Mouse (Mus musculus): ENCODE results near the gene Tnnt3. TPM values are rescaled to one million over a fixed set of nuclear protein-coding genes. Genes with fewer than 3 reads are reported as not detected.
A peak's percentile ranks its signal among the peaks of the same experiment; 100 is the strongest.

The Tnnt3 gene
- polyA plus RNA-seq, 1 experiment from 2014 or later: 31.5 TPM

DNA sequence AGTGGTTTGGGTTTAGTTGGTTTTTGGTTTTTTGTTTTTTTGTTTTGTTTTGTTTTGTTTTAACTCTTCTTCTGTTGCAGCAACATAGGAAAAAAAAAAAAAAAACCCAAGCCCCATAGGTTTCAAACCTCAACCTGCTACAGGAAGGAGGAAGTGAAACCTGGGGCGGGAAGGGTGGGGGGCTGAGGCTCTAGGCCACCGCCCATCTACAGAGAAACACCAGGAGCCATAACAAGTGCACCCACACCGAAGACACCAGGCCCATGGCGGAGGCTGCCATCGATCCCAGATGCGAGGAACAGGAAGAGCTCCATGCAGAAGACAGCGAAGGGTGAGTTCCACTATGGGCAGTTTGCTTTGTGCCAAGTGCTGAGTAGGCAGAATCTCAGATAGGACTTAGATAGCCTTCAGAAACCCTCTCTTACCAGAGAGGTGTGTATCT, 38.0 kb upstream of the Tnnt3 start, which contains the start of gene Lsp1:
Gene Lsp1 (plus strand): TSS at position 174 of the 442 bp plus-strand sequence.
- no peak within 1 kb of the TSS for H3K4me2 ChIP-seq (ENCODE audit: low read depth, low read length)
- peak within 1 kb of the TSS; percentile 41 for H3K4me3 ChIP-seq (ENCODE audit: low read depth, low read length)
- H3K4me1 ChIP-seq (ENCODE audit: control insufficient read depth, low read depth, low read length): no peaks in the 10 kb centered on the region; the same call in 1 of the 2 replicates
- H3K36me3 ChIP-seq (ENCODE audit: control insufficient read depth, insufficient read depth): no peaks in the 10 kb centered on the region
- 44% methylated on average over 7 of the region's 7 CpGs for WGBS (ENCODE audit: insufficient replicate concordance)
- no peaks in the 10 kb centered on the region for H3K9me3 ChIP-seq (replicated peaks; ENCODE audit: control insufficient read depth, low read length)
- no peak for ATAC-seq (ENCODE audit: low read depth)
- no peaks in the 10 kb centered on the region for H3K27me3 ChIP-seq (ENCODE audit: control insufficient read depth, insufficient read depth, low read depth, low read length)
- peak within 1 kb of the TSS; percentile 9 for H3K27ac ChIP-seq (ENCODE audit: low read length)
- no peak within 1 kb of the TSS for H3K9ac ChIP-seq (ENCODE audit: low read depth, low read length)

DNA sequence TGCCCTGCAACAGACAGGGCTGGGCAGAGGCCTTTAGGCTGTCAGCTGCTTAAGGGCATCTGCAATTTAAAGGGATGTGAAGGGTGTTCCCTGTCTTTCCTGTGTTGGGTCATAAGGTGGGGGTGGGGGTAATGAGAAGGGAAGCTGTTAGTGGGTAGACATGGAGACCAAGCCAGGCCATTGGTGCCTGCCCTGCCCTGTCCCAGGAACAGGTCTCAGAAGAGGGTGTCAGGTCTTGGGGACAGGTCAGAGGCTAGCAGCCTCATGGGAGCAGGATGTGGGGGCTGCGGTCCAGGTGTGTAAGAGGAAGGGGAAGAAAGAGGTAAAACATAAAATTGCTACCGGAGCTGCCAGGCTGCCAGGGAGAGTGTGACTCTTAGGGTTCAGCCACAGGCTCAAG, 37.2 kb upstream of the Tnnt3 start:
- Histone ChIP-seq H3K4me1 (ENCODE audit: control insufficient read depth, low read depth, low read length) (no peaks in the 10 kb centered on the region; the same call in 1 of the 2 replicates), H3K27ac (ENCODE audit: low read length) (no peak overlapping the region; the same call in 1 of the 2 replicates), H3K9ac (ENCODE audit: low read depth, low read length) (no peak overlapping the region), H3K9me3 (replicated peaks; ENCODE audit: control insufficient read depth, low read length) (no peaks in the 10 kb centered on the region), H3K4me2 (ENCODE audit: low read depth, low read length) (no peak overlapping the region), H3K27me3 (ENCODE audit: control insufficient read depth, insufficient read depth, low read depth, low read length) (no peaks in the 10 kb centered on the region), H3K4me3 (ENCODE audit: low read depth, low read length) (peak overlapping the region; percentile 41), H3K36me3 (ENCODE audit: control insufficient read depth, insufficient read depth) (no peaks in the 10 kb centered on the region)
- 51% methylated on average over 2 of the region's 2 CpGs for WGBS (ENCODE audit: insufficient replicate concordance)
- ATAC-seq (ENCODE audit: low read depth): peak; percentile 31

- H3K27ac ChIP-seq (ENCODE audit: low read length): no peak overlapping the region
- no peak overlapping the region; the same call in 1 of the 2 replicates for H3K4me2 ChIP-seq (ENCODE audit: low read depth, low read length)
- no peak overlapping the region for H3K9ac ChIP-seq (ENCODE audit: low read depth, low read length)
- WGBS (ENCODE audit: insufficient replicate concordance): 58% methylated on average over 6 of the region's 6 CpGs
- H3K4me1 ChIP-seq (ENCODE audit: control insufficient read depth, low read depth, low read length): no peaks in the 10 kb centered on the region; the same call in 1 of the 2 replicates
- no peaks in the 10 kb centered on the region for H3K27me3 ChIP-seq (ENCODE audit: control insufficient read depth, insufficient read depth, low read depth, low read length)
- peak overlapping the region; percentile 41; the same call in 1 of the 2 replicates for H3K4me3 ChIP-seq (ENCODE audit: low read depth, low read length)
- H3K36me3 ChIP-seq (ENCODE audit: control insufficient read depth, insufficient read depth): no peaks in the 10 kb centered on the region
- no peak for ATAC-seq (ENCODE audit: low read depth)
- no peaks in the 10 kb centered on the region for H3K9me3 ChIP-seq (replicated peaks; ENCODE audit: control insufficient read depth, low read length)
Observed at GRCm38 (mm10) chr7:142462190-142462589, 36.4 kb upstream of the Tnnt3 start.

DNA sequence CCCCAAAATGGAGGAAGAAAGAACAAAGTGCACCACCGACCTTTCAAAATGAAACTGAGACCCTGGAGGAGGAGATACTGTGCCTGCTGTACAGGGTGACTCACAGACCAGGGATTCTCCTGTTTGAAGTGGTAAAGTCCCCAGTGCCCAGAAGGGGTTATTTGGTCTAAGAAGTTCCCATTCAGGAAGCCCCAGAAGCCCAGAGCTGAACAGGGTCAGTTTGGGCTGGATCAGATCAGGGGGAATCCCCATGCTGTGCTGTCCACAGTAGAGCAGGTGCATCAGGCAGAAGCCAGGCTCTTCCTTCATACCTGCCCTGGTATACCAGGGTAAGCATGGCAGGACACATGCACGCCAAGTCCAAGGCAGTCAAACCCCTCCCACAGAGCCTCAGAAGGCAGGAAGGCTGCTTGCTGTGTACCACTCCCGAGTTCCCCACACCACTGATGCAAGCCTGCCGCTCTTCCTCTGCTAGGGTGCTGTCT, 36.0 kb upstream of the Tnnt3 start:
- H3K9ac ChIP-seq (ENCODE audit: low read depth, low read length): no peak overlapping the region
- no peaks in the 10 kb centered on the region for H3K27me3 ChIP-seq (ENCODE audit: control insufficient read depth, insufficient read depth, low read depth, low read length)
- no peak overlapping the region for H3K27ac ChIP-seq (ENCODE audit: low read length)
- no peak for ATAC-seq (ENCODE audit: low read depth)
- H3K4me3 ChIP-seq (ENCODE audit: low read depth, low read length): no peak overlapping the region
- no peaks in the 10 kb centered on the region for H3K4me1 ChIP-seq (ENCODE audit: control insufficient read depth, low read depth, low read length)
- 35% methylated on average over 4 of the region's 4 CpGs for WGBS (ENCODE audit: insufficient replicate concordance)
- no peaks in the 10 kb centered on the region for H3K36me3 ChIP-seq (ENCODE audit: control insufficient read depth, insufficient read depth)
- 0 out of 2 replicates have a peak overlapping the region, but pooled peaks have one; percentile 25 for H3K4me2 ChIP-seq (ENCODE audit: low read depth, low read length)
- H3K9me3 ChIP-seq (replicated peaks; ENCODE audit: control insufficient read depth, low read length): no peaks in the 10 kb centered on the region

GRCm38 (mm10) chr7:142470171-142470691, 28.4 kb upstream of the Tnnt3 start:
- Histone ChIP-seq H3K9ac (ENCODE audit: low read depth, low read length) (no peak overlapping the region), H3K4me2 (ENCODE audit: low read depth, low read length) (no peak overlapping the region), H3K27me3 (ENCODE audit: control insufficient read depth, insufficient read depth, low read depth, low read length) (no peaks in the 10 kb centered on the region), H3K27ac (ENCODE audit: low read length) (no peak overlapping the region), H3K36me3 (ENCODE audit: control insufficient read depth, insufficient read depth) (no peaks in the 10 kb centered on the region), H3K4me3 (ENCODE audit: low read depth, low read length) (no peak overlapping the region), H3K4me1 (ENCODE audit: control insufficient read depth, low read depth, low read length) (no peaks in the 10 kb centered on the region), H3K9me3 (replicated peaks; ENCODE audit: control insufficient read depth, low read length) (no peaks in the 10 kb centered on the region)
- WGBS (ENCODE audit: insufficient replicate concordance): 58% methylated on average over 7 of the region's 7 CpGs
- ATAC-seq (ENCODE audit: low read depth): no peak

DNA sequence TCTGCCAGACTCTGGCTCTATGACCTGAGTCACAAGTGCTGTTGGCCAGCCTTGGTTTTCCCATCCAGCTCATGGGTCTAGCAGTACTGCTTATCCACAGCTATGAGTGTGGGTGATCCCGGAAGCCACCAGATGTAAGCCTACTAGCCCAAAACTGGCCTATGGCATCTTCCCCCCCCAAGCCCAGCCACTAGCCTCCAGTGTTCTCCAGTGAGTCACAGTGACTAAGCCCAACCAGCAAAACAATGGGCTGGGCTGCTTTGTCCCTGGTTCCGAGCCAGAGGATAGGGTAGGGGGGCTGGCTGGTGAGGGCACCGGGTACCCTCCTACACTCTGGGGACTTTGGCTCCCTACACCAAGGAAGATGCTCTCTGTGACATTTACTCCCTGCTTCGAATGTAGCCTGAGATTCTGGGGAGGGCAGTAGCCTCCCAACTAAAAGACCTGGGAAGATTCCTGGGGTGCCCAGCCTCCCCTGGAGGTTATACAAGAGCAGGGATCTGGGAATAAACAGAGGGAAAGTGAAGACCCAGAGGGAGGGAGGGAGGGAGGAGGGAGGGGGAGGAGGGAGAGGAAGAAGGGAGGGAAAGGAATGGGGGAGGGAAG, 27.7 kb upstream of the Tnnt3 start:
- H3K36me3 ChIP-seq (ENCODE audit: control insufficient read depth, insufficient read depth): no peaks in the 10 kb centered on the region
- WGBS (ENCODE audit: insufficient replicate concordance): 19% methylated on average over 4 of the region's 4 CpGs
- no peak overlapping the region for H3K27ac ChIP-seq (ENCODE audit: low read length)
- H3K9me3 ChIP-seq (replicated peaks; ENCODE audit: control insufficient read depth, low read length): no peaks in the 10 kb centered on the region
- H3K4me3 ChIP-seq (ENCODE audit: low read depth, low read length): no peak overlapping the region
- no peak for ATAC-seq (ENCODE audit: low read depth)
- no peak overlapping the region for H3K9ac ChIP-seq (ENCODE audit: low read depth, low read length)
- H3K4me1 ChIP-seq (ENCODE audit: control insufficient read depth, low read depth, low read length): no peaks in the 10 kb centered on the region
- H3K4me2 ChIP-seq (ENCODE audit: low read depth, low read length): no peak overlapping the region
- H3K27me3 ChIP-seq (ENCODE audit: control insufficient read depth, insufficient read depth, low read depth, low read length): no peaks in the 10 kb centered on the region

DNA sequence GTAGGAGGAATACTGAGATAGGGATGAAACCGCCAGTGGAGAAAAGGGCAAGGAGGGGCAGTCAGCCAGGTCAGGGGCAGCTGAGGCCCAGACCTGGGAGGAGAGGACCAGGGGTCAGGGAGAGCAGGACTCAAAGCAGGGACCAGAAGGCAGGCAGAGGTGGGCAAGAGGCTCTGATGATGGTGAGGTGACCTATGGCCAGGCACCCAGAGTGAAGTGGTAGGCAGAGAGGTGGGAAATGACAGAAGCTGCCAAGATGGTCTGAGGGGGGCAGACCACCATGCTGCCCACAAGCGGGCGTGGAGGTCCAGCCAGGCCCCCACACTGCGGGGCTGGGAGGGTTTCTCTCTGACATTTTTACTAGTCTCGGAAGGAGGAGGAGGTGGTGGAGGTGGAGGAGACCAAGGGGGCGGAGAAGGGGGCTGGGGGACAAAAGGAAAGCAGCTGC, 27.2 kb upstream of the Tnnt3 start:
- H3K27me3 ChIP-seq (ENCODE audit: control insufficient read depth, insufficient read depth, low read depth, low read length): no peaks in the 10 kb centered on the region
- no peak overlapping the region for H3K4me3 ChIP-seq (ENCODE audit: low read depth, low read length)
- H3K9me3 ChIP-seq (replicated peaks; ENCODE audit: control insufficient read depth, low read length): no peaks in the 10 kb centered on the region
- no peaks in the 10 kb centered on the region for H3K4me1 ChIP-seq (ENCODE audit: control insufficient read depth, low read depth, low read length)
- no peaks in the 10 kb centered on the region for H3K36me3 ChIP-seq (ENCODE audit: control insufficient read depth, insufficient read depth)
- no peak overlapping the region for H3K4me2 ChIP-seq (ENCODE audit: low read depth, low read length)
- no peak for ATAC-seq (ENCODE audit: low read depth)
- WGBS (ENCODE audit: insufficient replicate concordance): 51% methylated on average over 6 of the region's 6 CpGs
- H3K27ac ChIP-seq (ENCODE audit: low read length): no peak overlapping the region
- H3K9ac ChIP-seq (ENCODE audit: low read depth, low read length): no peak overlapping the region

DNA sequence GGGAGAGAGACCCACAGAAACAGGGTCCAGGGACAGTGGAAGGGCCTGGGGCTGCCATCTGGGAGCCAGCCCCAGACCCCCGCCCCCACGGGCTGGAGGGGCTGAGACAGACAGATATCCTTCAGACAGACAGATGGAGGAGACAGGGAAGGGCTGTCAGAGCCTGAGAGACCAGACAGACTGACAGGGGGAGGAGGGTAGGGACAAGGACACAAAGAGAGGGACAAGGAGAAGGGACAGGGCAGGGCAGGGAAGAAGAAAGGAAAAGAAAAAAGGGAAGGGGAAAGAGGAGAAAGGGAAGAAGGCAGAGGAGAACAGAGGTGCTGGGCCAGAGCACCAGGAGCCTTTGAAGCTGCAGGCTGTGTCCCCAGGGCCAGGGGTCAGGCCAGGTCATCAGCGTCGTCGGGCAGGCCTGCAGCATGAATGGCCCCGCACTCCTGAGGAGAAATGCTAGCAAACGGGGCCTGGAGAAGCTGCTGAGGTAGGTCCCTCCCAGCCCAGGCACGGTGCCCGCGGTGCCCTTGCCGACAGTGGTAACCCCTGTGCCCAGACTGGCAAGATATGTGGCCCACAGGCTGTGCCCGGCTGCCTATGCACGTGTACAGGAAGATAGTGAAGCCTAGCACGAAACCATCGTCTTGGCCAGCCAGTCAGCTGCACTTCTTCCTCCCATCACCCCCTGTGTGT, 26.6 kb upstream of the Tnnt3 start:
- Histone ChIP-seq H3K9me3 (replicated peaks; ENCODE audit: control insufficient read depth, low read length) (no peaks in the 10 kb centered on the region), H3K27ac (ENCODE audit: low read length) (no peak overlapping the region), H3K4me2 (ENCODE audit: low read depth, low read length) (no peak overlapping the region), H3K27me3 (ENCODE audit: control insufficient read depth, insufficient read depth, low read depth, low read length) (no peaks in the 10 kb centered on the region), H3K4me3 (ENCODE audit: low read depth, low read length) (no peak overlapping the region), H3K9ac (ENCODE audit: low read depth, low read length) (no peak overlapping the region), H3K36me3 (ENCODE audit: control insufficient read depth, insufficient read depth) (no peaks in the 10 kb centered on the region), H3K4me1 (ENCODE audit: control insufficient read depth, low read depth, low read length) (no peaks in the 10 kb centered on the region)
- no peak for ATAC-seq (ENCODE audit: low read depth)
- 54% methylated on average over 15 of the region's 15 CpGs for WGBS (ENCODE audit: insufficient replicate concordance)

DNA sequence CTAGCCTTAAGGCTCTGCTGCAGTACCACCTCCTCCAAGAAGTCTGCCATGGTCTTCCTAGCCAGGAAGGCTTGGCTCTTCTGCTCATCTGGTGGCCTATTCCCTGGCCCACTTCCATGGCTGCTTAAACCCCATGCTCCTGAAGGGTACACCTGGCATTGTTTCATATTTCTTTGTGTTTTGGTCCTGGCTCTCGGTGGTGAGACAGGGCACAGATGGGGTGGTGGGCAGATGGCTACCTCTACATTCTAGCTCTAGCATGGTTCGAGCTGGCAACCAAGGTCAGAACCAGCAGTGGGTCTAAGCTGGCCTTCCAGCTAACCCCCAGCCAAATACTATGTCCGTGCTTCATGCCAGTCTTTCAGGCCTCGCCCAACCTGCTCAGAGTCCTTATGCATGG, 25.7 kb upstream of the Tnnt3 start:
- no peaks in the 10 kb centered on the region for H3K9me3 ChIP-seq (replicated peaks; ENCODE audit: control insufficient read depth, low read length)
- no peak overlapping the region for H3K9ac ChIP-seq (ENCODE audit: low read depth, low read length)
- no peak overlapping the region for H3K4me3 ChIP-seq (ENCODE audit: low read depth, low read length)
- no peaks in the 10 kb centered on the region for H3K27me3 ChIP-seq (ENCODE audit: control insufficient read depth, insufficient read depth, low read depth, low read length)
- no peak overlapping the region for H3K4me2 ChIP-seq (ENCODE audit: low read depth, low read length)
- ATAC-seq (ENCODE audit: low read depth): no peak
- 55% methylated on average over 4 of the region's 4 CpGs for WGBS (ENCODE audit: insufficient replicate concordance)
- H3K4me1 ChIP-seq (ENCODE audit: control insufficient read depth, low read depth, low read length): no peaks in the 10 kb centered on the region
- H3K27ac ChIP-seq (ENCODE audit: low read length): no peak overlapping the region
- no peaks in the 10 kb centered on the region for H3K36me3 ChIP-seq (ENCODE audit: control insufficient read depth, insufficient read depth)
